Mouse (Mus musculus) cerebellum, adult 2 months (tissue): ENCODE data around the gene Dmkn.

Source experiments
- CTCF ChIP-seq: fragments of 200-500 bp; IDR thresholded peaks from 2 replicates; pipeline ENCODE4 v1.5.1; 2011; ENCODE audit warnings: low read depth, mild to moderate bottlenecking, control low read depth, low read length, moderate library complexity, borderline replicate concordance; ENCODE audit not compliant: insufficient read depth
- POLR2A ChIP-seq: fragments of 200-500 bp; IDR thresholded peaks from 2 replicates; pipeline ENCODE4 v1.6.1; 2011; ENCODE audit warnings: low read length, control low read depth, borderline replicate concordance; ENCODE audit not compliant: insufficient read depth

GRCm38 (mm10) chr7:30826660-30827059, 63.1 kb downstream of the Dmkn start:
- TF ChIP-seq POLR2A = no peak
- no peak for TF ChIP-seq CTCF
